Mouse (Mus musculus) heart, postnatal 10 days (tissue): ENCODE data around the gene Bmp2k. TPM values are rescaled to one million over a fixed set of nuclear protein-coding genes. Genes with fewer than 3 reads are reported as not detected.
A peak's percentile ranks its signal among the peaks of the same experiment; 100 is the strongest.

ENCODE experiments used
- DNase-seq, 2 experiments: peaks; one replicate each; pipeline ENCODE4 v3.0.0; 2021
- intact Hi-C: fragments of 180-260 bp; cut with DNase I; formaldehyde crosslinking; loops from one replicate; pipeline ENCODE4 v1.15.1; 2025
- total RNA-seq, 2 experiments: library from RNA; stranded (reverse); gene quantifications; 2 replicates each; pipeline ENCODE4 v1.2.3; 2021

Bmp2k gene
- total RNA-seq, 2 experiments from 2014 or later = 16.2 to 16.6 TPM

DNA sequence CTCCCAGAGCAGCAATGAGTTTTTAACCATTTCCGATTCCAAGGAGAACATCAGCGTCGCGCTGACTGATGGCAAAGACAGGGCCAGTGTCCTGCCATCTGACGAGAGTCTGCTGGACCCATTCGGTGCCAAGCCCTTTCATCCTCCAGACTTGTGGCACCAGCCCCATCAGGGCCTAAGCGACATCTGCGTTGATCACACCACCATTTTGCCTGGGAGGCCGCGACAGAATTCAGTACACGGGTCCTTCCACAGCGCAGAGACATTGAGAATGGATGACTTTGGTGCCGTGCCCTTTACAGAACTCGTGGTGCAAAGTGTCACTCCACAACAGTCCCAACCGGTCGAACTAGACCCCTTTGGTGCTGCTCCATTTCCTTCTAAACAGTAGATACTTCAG lies 90.3 kb downstream of the Bmp2k start:
- intact Hi-C loops = no loop called here
- DNase-seq = no peak

DNA sequence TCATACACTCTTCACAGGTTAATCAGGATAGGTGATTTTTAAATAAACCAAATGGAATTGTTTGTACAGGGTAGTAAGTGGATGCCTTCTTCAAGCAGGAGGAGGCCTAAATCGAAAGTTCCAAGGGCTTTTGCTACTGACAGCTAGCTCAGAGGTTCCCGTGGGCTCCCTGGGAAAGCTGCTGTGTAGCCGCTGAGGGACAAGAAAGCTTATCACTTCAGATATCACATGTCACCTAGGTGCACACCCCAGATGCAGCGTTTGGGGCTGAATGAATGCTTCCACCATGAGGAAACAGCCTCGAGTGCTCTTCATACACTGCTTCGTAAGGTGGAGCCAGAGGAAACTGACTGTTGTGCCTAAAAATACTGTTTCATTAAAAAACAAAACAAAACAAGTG lies 90.7 kb downstream of the Bmp2k start:
- intact Hi-C loops = no loop called here

GRCm38 (mm10) chr5:97089426-97089825 lies 91.9 kb downstream of the Bmp2k start:
- intact Hi-C loops = no loop called here
- DNase-seq = no peak

More for the DNA sequence above, 90.7 kb downstream of the Bmp2k start:
- no peak for DNase-seq

DNA sequence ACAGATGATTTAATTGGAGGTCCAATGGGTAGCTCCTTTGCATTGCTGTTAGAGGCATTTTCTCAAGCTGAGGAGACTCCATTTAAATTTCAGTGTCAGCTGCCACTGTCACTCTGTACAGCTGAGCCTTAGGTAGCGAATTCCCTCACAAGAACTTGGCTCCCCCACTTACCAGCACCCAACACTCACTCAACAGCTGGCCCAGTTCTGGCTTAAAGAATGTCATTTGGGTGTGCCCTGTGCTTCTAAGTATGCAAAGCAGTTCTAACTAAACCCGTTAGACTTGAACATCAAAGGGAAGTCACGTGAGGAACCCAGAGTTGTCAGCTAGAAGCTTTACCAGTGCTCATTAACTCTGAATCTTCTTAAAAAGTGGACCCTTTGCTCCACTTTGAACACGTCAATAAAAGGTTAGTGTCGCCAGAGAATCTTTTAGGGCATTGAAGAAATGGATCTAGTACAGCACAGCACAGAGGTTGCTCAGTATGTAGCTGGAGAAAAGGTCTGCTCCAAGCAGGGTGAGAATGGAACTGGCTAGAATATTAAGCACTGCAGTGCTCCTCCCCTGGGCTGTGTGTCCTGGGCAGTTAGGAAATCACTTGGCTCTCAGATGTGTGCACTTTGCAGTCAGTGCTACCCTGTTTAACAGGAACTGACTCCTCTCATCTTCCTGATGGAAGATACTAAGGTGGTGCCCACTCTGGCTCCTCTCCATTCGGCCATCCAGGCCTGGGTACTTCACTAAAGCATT lies 92.7 kb downstream of the Bmp2k start:
- intact Hi-C loops = no loop called here
- no peak for DNase-seq

DNA sequence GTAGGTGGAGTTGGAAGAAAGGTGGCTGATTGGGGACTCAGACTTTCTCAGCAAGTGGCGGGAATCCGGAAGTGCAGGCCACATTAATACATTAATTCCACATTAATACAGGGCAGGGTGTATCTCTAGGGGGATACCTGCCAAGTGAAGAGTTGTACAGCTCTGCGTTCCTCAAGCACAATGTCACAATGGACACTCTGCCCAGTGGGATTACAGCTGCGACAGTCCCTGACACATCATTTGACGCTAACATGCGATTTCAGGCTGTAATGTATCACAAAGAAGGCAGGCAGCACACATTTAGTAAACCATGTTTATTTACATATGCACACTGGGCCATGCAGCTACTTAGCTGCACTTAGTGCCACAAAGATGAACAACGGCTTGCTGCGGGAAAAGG lies 95.5 kb downstream of the Bmp2k start:
- no peak for DNase-seq
- intact Hi-C loops = no loop called here

DNA sequence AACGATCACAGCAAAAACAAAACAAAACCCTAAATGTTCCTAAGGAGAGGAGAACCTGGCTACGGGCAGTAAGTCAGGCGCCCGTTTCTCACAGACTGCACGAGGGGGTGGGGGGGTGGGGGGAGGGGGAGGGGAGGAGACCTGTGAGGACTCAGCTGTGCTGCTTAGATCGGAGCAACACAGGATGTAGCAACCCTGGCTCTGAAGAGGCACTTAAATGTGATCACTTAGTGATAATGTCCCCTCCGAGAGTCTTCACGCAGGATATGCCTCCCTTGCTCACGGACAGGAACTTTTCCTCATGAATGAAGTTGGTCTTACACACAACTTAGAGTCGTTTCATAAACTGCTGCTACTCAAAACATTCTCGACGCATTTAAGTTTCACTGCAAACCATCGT lies 97.8 kb downstream of the Bmp2k start:
- DNase-seq = no peak
- intact Hi-C loops = no loop called here

DNA sequence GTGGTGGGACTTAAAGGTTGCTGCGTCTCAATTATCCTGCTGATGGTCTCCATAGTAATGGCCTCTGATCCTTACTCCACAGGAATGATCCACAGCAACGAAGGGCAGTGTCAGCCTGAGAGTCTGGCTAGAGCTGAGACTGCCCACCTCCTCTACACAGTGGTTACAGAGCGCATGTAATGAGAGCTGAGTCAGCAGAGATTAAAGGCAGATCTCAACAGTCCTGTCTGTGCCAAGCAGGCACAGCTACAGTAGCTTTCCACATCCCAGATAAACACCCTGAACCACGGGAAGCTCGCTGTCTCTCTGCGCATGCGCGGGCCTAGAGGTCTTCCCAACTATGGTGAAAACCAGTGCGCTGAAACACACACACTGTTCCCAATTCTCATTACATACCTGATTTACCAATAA lies 100.1 kb downstream of the Bmp2k start:
- no peak for DNase-seq
- intact Hi-C loops = no loop called here

DNA sequence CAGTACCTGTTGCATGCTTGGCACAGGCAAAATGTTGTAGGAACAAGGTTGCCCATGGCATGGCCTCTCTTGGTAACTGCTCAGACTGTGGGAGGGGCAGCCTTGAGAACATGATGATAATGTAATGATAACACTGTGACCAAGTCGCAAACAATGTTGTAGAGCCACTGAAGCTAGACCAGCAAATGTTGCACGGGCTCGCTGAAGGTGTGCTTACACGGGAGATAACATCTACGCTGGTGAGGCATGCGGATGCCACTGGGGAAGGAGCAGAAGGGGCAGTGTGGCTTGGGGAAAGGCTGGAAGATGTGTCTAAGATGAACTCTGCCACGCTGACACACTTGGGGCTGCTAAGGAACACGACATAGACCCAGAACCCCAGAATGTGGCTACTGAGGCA lies 102.5 kb downstream of the Bmp2k start:
- DNase-seq = no peak
- intact Hi-C loops = no loop called here

- intact Hi-C loops = no loop called here
- no peak for DNase-seq
Measured at GRCm38 (mm10) chr5:97108333-97108732, 110.8 kb downstream of the Bmp2k start.

- intact Hi-C loops = no loop called here
Measured at GRCm38 (mm10) chr5:97110133-97110532, 112.6 kb downstream of the Bmp2k start.

GRCm38 (mm10) chr5:97110697-97111096 lies 113.2 kb downstream of the Bmp2k start:
- DNase-seq = no peak
- intact Hi-C loops = no loop called here

More at GRCm38 (mm10) chr5:97110133-97110532, 112.6 kb downstream of the Bmp2k start:
- no peak for DNase-seq

- intact Hi-C loops = no loop called here
- peak; percentile 97 to 98 for DNase-seq
Measured at GRCm38 (mm10) chr5:97111207-97111910, 113.9 kb downstream of the Bmp2k start, which contains the start of gene Paqr3. TSS of gene Paqr3 (minus strand) at chr5:97111596.

DNA sequence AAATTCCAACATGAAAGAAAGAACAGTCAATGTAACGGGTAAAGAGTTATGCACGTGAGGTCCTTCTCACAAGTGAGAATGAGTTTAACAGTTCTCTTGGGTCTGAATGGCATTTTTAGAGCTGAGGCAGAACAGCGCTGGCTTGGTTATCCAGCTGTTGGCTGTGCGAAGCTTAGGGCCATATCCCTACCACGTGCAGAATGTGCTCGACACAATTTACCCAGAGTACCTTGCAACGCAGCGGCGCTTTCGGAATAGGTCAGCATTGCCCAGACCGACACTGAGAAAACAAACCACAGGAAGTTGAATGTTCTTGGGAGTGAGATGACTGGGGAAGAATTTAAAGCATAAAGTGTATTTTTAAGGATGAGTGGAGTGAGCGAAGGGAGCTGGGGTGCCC lies 127.5 kb downstream of the Bmp2k start:
- intact Hi-C loops = loop anchor here (5.0 to 10.0 kb wide), 5 partner anchors 472 to 1737 kb away; partner anchors contain the start of gene Antxr2
- no peak for DNase-seq

DNA sequence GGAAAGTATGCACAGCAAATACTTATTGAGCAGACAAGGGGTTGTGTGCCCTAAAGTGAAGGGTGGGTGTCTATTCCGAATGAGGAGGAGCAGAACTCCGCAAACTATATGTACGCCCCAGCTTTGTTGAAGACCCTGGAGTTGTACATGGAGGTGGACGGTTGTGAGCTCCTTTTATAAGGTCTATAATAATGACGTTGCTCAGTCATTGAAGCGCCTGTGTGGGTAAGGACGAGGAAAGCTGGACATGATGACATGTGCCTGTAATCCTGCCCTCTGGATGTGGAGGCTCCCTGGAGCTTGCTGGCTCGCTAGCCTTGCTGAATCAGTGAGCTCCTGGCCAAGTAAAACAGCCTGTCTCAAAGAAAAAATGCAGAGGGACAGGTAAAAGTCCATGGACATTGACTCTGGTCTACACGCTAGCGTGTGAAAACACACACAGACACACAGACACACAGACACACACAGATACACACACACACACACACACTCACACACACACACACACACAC lies 128.0 kb downstream of the Bmp2k start:
- intact Hi-C loops = loop anchor here (5.0 to 10.0 kb wide), 5 partner anchors 472 to 1737 kb away; partner anchors contain the start of gene Antxr2
- no peak for DNase-seq

- intact Hi-C loops = loop anchor here (1.0 to 10.0 kb wide), 6 partner anchors 471 to 1736 kb away; partner anchors contain the start of genes Antxr2 and Cfap299
- peak; percentile 37 to 63 for DNase-seq
Measured at GRCm38 (mm10) chr5:97126005-97126404, 128.5 kb downstream of the Bmp2k start.

DNA sequence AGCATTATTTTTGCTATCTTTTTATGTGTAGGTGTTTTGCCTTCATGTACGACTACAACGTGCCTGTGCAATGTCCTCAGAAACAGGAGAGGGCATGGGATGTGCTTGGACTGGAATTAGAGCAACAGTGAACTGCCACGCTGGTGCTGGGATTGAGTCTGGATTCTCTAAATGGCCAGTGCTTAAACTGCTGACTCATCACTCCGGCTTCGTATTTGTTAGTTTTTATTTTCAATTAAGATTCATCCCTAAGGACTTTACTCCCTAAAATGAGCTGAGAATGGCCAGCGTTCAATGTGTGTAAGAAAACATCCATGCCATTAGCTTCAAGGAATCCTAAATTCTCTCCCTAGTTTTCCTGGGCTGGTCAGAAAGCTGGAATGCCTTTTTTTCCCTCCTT lies 129.8 kb downstream of the Bmp2k start:
- DNase-seq = no peak
- intact Hi-C loops = loop anchor here (5.0 to 10.0 kb wide), 5 partner anchors 470 to 1735 kb away; partner anchors contain the start of gene Antxr2

DNA sequence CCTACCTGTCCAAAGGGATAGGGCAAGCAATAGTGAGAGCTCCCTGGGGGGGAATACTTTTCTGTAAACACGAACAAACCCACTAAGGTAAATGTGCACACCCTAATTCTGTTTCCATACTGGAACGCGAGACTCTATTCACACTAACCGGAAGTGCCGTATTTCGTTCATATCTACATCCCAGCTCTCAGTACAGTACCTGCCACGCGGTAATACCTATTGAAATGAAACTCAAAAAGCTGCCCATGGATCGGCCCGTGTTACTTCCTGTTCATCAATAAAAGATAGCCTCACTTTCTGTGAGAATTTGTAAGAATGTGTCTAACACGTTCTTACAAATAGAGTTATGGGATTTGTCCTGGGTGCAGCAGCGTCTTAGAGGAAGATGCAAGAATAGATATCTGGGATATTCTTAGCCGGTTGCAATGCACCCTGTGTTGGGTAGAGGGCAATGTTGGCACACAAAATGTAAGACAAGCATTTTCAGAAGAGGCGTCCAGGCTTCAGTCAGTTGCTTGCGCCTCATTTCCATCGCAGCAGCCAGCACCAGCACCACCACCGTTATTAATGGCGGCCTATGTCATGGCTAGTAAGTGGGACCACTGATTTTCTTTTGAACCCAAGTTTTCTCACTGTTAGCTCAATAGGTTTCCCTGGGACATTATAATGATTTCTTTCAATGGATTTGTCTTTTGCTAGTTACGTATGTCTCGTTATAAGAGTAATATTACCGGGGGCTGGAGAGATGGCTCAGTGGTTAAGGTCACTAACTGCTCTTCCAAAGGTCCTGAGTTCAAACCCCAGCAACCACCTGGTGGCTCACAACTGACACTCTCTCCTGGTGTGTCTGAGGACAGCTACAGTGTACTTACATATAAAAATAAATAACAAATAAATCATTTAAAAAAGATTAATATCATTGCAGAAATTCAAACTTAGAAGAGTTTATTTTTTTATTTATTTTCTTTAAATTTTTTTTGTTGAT lies 131.0 kb downstream of the Bmp2k start:
- peak; percentile 44 to 55 for DNase-seq
- intact Hi-C loops = loop anchor here (5.0 to 10.0 kb wide), 5 partner anchors 469 to 1734 kb away; partner anchors contain the start of gene Antxr2

DNA sequence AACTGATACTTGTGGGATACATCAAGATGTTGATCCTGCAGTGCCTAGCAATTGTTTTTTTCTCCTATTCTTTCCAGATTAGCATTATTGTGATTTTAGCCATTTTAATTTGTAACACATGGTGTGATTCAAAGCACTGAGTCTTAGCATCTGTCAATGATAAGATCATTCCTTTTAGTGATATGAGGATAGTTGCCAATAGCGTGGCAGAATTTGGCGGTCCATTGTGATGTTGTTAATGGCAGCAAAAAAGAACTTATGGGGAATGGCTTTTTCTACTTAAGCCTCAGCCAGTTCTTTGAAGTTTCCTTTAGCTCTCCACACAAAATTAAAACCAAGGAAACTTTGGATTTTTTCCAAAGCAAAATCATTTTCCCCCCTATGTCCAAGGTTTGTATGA lies 132.1 kb downstream of the Bmp2k start:
- intact Hi-C loops = loop anchor here (5.0 to 10.0 kb wide), 5 partner anchors 468 to 1733 kb away; partner anchors contain the start of gene Antxr2
- no peak for DNase-seq

DNA sequence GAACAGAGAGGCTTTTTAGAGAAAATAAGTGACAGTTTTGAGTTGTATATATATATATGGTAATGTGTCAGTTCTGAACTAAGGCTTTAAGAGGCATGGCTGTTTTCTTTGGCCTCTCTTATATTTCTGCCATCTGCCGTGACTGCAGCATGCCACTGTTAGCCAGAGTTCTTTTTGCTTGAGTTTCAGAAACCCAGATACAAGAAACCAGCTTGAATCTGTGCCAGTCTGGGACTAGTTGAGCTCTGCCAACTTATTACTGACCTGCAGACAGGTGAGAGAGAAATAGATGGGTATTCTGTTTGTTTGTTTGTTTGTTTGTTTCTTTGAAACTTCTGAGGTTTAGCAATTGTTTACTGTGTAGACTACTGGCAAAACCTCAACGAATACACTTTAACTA lies 137.8 kb downstream of the Bmp2k start:
- intact Hi-C loops = no loop called here
- no peak for DNase-seq
